Comparison of ENCODE assay signal across 14 mouse cellular contexts in genomic region chr5:91559071-91559610, GRCm38 (mm10). TPM values are rescaled to one million over a fixed set of nuclear protein-coding genes. Genes with fewer than 3 reads are reported as not detected.
DNase-seq lines count a peak whose midpoint lies in the region; ATAC-seq and TF ChIP-seq lines count a peak whose summit lies in the region.
"Had no signal": no experiment of that assay in that cellular context is flagged by ENCODE, and none has a peak within 500 bp of the region (broad histone marks: within the 10 kb centered on the region; RNA-seq: fewer than 3 reads in every experiment).

No protein-coding gene starts in this region.

- no peak for TF ChIP-seq EP300 in heart, adult 2 months (IDR thresholded peaks at IDR 0.05; ENCODE audit: insufficient read depth, low read depth, low read length)

- peaks cover 3% of the 10 kb centered on the region; the same call in 1 of the 2 replicates for H3K36me3 ChIP-seq in heart, adult 2 months (ENCODE audit: control insufficient read depth, insufficient read depth, low read length)
- no peaks in the 10 kb centered on the region for H3K36me3 ChIP-seq in heart, embryonic 12.5 days
- H3K36me3 ChIP-seq in neural tube, embryonic 15.5 days = no peaks in the 10 kb centered on the region
- no peaks in the 10 kb centered on the region for H3K36me3 ChIP-seq in midbrain, postnatal 0 days (ENCODE audit: insufficient read depth, low read length)
- H3K36me3 ChIP-seq: embryonic facial prominence, embryonic 15.5 days; limb, embryonic 13.5 days had no signal

- peaks cover 5% of the 10 kb centered on the region; the same call in 1 of the 2 replicates for H3K9me3 ChIP-seq in heart, embryonic 12.5 days (replicated peaks)
- H3K9me3 ChIP-seq in neural tube, embryonic 15.5 days (replicated peaks) = no peaks in the 10 kb centered on the region
- no peaks in the 10 kb centered on the region for H3K9me3 ChIP-seq in midbrain, postnatal 0 days (ENCODE audit: low read length)
- H3K9me3 ChIP-seq: embryonic facial prominence, embryonic 15.5 days; limb, embryonic 13.5 days had no signal

- no peak for TF ChIP-seq CTCF in heart, adult 2 months (IDR thresholded peaks at IDR 0.05)
- no peak for TF ChIP-seq CTCF in cerebellum, adult 2 months (IDR thresholded peaks at IDR 0.05; ENCODE audit: borderline replicate concordance, insufficient read depth, low read depth, low read length)
- no peak for TF ChIP-seq CTCF in midbrain, postnatal 0 days (IDR thresholded peaks at IDR 0.05)

- peaks cover 2% of the 10 kb centered on the region for H3K4me1 ChIP-seq in heart, adult 2 months (ENCODE audit: control insufficient read depth, insufficient read depth, low read length)
- peaks cover 20% of the 10 kb centered on the region for H3K4me1 ChIP-seq in heart, embryonic 12.5 days (replicated peaks)
- H3K4me1 ChIP-seq in neural tube, embryonic 15.5 days = no peaks in the 10 kb centered on the region
- peaks cover 6% of the 10 kb centered on the region; the same call in 1 of the 2 replicates for H3K4me1 ChIP-seq in cerebellum, adult 2 months (ENCODE audit: control insufficient read depth, insufficient read depth, low read length)
- no peaks in the 10 kb centered on the region for H3K4me1 ChIP-seq in midbrain, postnatal 0 days (ENCODE audit: insufficient read depth, low read length)
- H3K4me1 ChIP-seq: embryonic facial prominence, embryonic 15.5 days; limb, embryonic 13.5 days had no signal

- TF ChIP-seq POLR2A in heart, adult 2 months (IDR thresholded peaks at IDR 0.05; ENCODE audit: insufficient read depth, low read depth, low read length) = no peak
- no peak for TF ChIP-seq POLR2A in cerebellum, adult 2 months (IDR thresholded peaks at IDR 0.05; ENCODE audit: borderline replicate concordance, insufficient read depth, low read length)

- DNase-seq in heart, adult 2 months = peak; percentile 47 to 52
- no peak for DNase-seq in neural tube, embryonic 10.5 days (ENCODE audit: extremely low spot score, low spot score)
- DNase-seq in cerebellum, adult 2 months = peak; percentile 45 to 50
- peak; percentile 40 for DNase-seq in midbrain, postnatal 0 days (ENCODE audit: low spot score)
- no peak for DNase-seq in kidney, adult 11 months
- no peak for DNase-seq in frontal cortex, adult 2 months (ENCODE audit: extremely low spot score in 1 of 2, low spot score in 1 of 2)
- DNase-seq: gastrocnemius, postnatal 25 days; right cerebral cortex, postnatal 4 days had no signal

- H3K27me3 ChIP-seq in heart, adult 2 months (ENCODE audit: control insufficient read depth, insufficient read depth, low read length) = no peaks in the 10 kb centered on the region
- H3K27me3 ChIP-seq in heart, embryonic 12.5 days (replicated peaks) = no peaks in the 10 kb centered on the region
- H3K27me3 ChIP-seq in neural tube, embryonic 15.5 days (replicated peaks) = no peaks in the 10 kb centered on the region
- no peaks in the 10 kb centered on the region for H3K27me3 ChIP-seq in cerebellum, adult 2 months (ENCODE audit: control insufficient read depth, insufficient read depth, low read length)
- no peaks in the 10 kb centered on the region for H3K27me3 ChIP-seq in midbrain, postnatal 0 days (ENCODE audit: insufficient read depth, low read length)
- H3K27me3 ChIP-seq: CH12.LX; embryonic facial prominence, embryonic 15.5 days; limb, embryonic 13.5 days had no signal

- WGBS in heart, adult 2 months = 50% methylated on average over 7 of the region's 7 CpGs
- 85% methylated on average over 7 of the region's 7 CpGs for WGBS in heart, embryonic 12.5 days
- 87% methylated on average over 7 of the region's 7 CpGs for WGBS in neural tube, embryonic 15.5 days
- WGBS in cerebellum, adult 2 months = 10% methylated on average over 7 of the region's 7 CpGs
- 79% methylated on average over 7 of the region's 7 CpGs for WGBS in midbrain, postnatal 0 days

- H3K27ac ChIP-seq in heart, adult 2 months = no peak overlapping the region
- H3K27ac ChIP-seq in heart, embryonic 12.5 days (ENCODE audit: poor library complexity, severe bottlenecking) = no peak overlapping the region
- H3K27ac ChIP-seq in neural tube, embryonic 15.5 days (replicated peaks) = no peak overlapping the region
- H3K27ac ChIP-seq in cerebellum, adult 2 months (ENCODE audit: insufficient read depth, low read length) = no peak overlapping the region
- no peak overlapping the region for H3K27ac ChIP-seq in midbrain, postnatal 0 days (ENCODE audit: low read depth, low read length)
- H3K27ac ChIP-seq: embryonic facial prominence, embryonic 15.5 days; limb, embryonic 13.5 days had no signal

- no peak overlapping the region for H3K9ac ChIP-seq in heart, adult 2 months (ENCODE audit: low read depth, low read length)
- no peak overlapping the region for H3K9ac ChIP-seq in heart, embryonic 12.5 days
- no peak overlapping the region for H3K9ac ChIP-seq in neural tube, embryonic 15.5 days (replicated peaks)
- H3K9ac ChIP-seq in midbrain, postnatal 0 days (replicated peaks; ENCODE audit: low read length, poor library complexity, severe bottlenecking) = no peak overlapping the region
- H3K9ac ChIP-seq: embryonic facial prominence, embryonic 15.5 days; limb, embryonic 13.5 days had no signal

- H3K79me2 ChIP-seq in heart, adult 2 months (replicated peaks; ENCODE audit: control insufficient read depth, insufficient read depth, low read length) = no peaks in the 10 kb centered on the region

- no peak for ATAC-seq in heart, embryonic 12.5 days (ENCODE audit: insufficient number of reproducible peaks, low FRiP score)
- peak; percentile 57; the same call in 1 of the 2 replicates for ATAC-seq in neural tube, embryonic 15.5 days (ENCODE audit: low FRiP score)
- peak; percentile 56; the same call in 1 of the 2 replicates for ATAC-seq in midbrain, postnatal 0 days (ENCODE audit: low FRiP score)
- ATAC-seq: inflammation-experienced regulatory T-cells, adult 6 months had no signal

- H3K4me2 ChIP-seq in heart, embryonic 12.5 days = no peak overlapping the region
- H3K4me2 ChIP-seq in neural tube, embryonic 15.5 days = no peak overlapping the region
- no peak overlapping the region for H3K4me2 ChIP-seq in midbrain, postnatal 0 days (ENCODE audit: low read depth, low read length, poor library complexity, severe bottlenecking)
- H3K4me2 ChIP-seq: embryonic facial prominence, embryonic 15.5 days; limb, embryonic 13.5 days had no signal

- H3K4me3 ChIP-seq in heart, adult 2 months = no peak overlapping the region
- H3K4me3 ChIP-seq in heart, embryonic 12.5 days = no peak overlapping the region
- H3K4me3 ChIP-seq in neural tube, embryonic 15.5 days (replicated peaks) = no peak overlapping the region
- H3K4me3 ChIP-seq in cerebellum, adult 2 months (replicated peaks; ENCODE audit: insufficient read depth, low read depth, low read length) = no peak overlapping the region
- H3K4me3 ChIP-seq in midbrain, postnatal 0 days (ENCODE audit: low read depth, low read length) = no peak overlapping the region
- H3K4me3 ChIP-seq: embryonic facial prominence, embryonic 15.5 days; limb, embryonic 13.5 days had no signal

- intact Hi-C loops in heart, adult 2 months (cut with DNase I) = no loop called here

RNA-seq across cellular contexts. Expression of gene Parm1, which starts 41.7 kb away (rescaled TPM):
- total RNA-seq in heart, adult 2 months (2021) = 10 to 100 TPM; 48.0 to 56.8 TPM
- polyA plus RNA-seq in heart, adult 2 months (2012; rRNA removed) = 41.5 and 55.5 TPM in 2 replicates
- 30.5 and 30.6 TPM in 2 replicates for polyA plus RNA-seq in heart, embryonic 12.5 days (2016; fragmentation: Nextera tagmentation; extraction: Ambion mirVana)
- 8.3 and 13.2 TPM in 2 replicates for polyA plus RNA-seq in neural tube, embryonic 15.5 days (2015; fragmentation: Nextera tagmentation; extraction: Ambion mirVana)
- polyA plus RNA-seq in cerebellum, adult 2 months (2012; rRNA removed) = 18.1 and 18.3 TPM in 2 replicates
- total RNA-seq in midbrain, postnatal 0 days (2014; rRNA removed) = 11.8 and 13.1 TPM in 2 replicates
- 8.8 and 8.9 TPM in 2 replicates for polyA plus RNA-seq in midbrain, postnatal 0 days (2015; fragmentation: Nextera tagmentation; extraction: Ambion mirVana)
- 16.3 and 16.4 TPM in 2 replicates for polyA plus RNA-seq in frontal cortex, adult 2 months (2012; rRNA removed)

Comparison
In these comparisons a context has a peak if more than half of its experiments do, and no peak if none do; other contexts are left out.
1. DNase-seq: peak in heart, adult 2 months (2 of 2), cerebellum, adult 2 months (2 of 2) and midbrain, postnatal 0 days (single experiment); none in neural tube, embryonic 10.5 days (single experiment), kidney, adult 11 months (single experiment) and frontal cortex, adult 2 months (0 of 2).